Comparison of ENCODE assay signal across 26 mouse cellular contexts in the genomic region with DNA sequence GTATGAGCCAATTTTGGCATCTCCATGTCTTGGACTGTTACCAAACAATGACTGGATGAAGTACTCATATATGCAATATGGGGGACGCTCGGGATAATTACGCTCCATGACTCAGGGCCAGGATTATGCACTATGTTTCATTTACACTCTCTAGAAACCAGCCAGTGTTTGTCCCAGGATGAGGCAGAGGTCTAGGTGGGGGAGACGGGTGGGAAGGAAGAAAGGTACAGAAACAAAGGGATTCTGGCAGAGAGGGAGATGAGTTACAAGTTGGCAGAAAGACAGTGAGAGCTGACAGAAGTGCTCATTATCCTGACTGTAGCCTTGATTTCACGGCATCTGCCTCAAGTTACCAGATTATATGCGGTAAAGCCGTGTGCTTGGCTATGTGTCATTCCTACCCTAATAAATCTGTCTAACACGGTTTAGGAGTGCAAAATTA.
DNase-seq lines count a peak whose midpoint lies in the region; ATAC-seq and TF ChIP-seq lines count a peak whose summit lies in the region.
"Had no signal": no experiment of that assay in that cellular context is flagged by ENCODE, and none has a peak within 500 bp of the region (broad histone marks: within the 10 kb centered on the region; RNA-seq: fewer than 3 reads in every experiment).

No protein-coding gene starts in this region.

- no peak for DNase-seq in forebrain, postnatal 0 days
- DNase-seq in limb, embryonic 10.5 days (ENCODE audit: low spot score): no peak
- DNase-seq in neural tube, embryonic 10.5 days (ENCODE audit: extremely low spot score, low spot score): no peak
- no peak for DNase-seq in urinary bladder, adult 2 months (ENCODE audit: low spot score)
- no peak for DNase-seq in thymus, postnatal 14 days
- DNase-seq: adrenal gland, postnatal 14 days; cerebellum, adult 11-12 months; cerebellum, adult 9-11 months; embryo, embryonic 11 days; gastrocnemius, postnatal 25 days; heart, adult 11 months; kidney, adult 8-10 months; kidney, postnatal 4 days; layer of hippocampus, postnatal 36 days; left cerebral cortex, postnatal 4 days had no signal

- WGBS in forebrain, embryonic 13.5 days: 62% methylated on average over 8 of the region's 8 CpGs
- WGBS in forebrain, postnatal 0 days: 30% methylated on average over 8 of the region's 8 CpGs
- 45% methylated on average over 8 of the region's 8 CpGs for WGBS in limb, embryonic 13.5 days
- WGBS in limb, embryonic 10.5 days: 79% methylated on average over 8 of the region's 8 CpGs
- WGBS in neural tube, embryonic 13.5 days: 49% methylated on average over 8 of the region's 8 CpGs

- no peaks in the 10 kb centered on the region for H3K27me3 ChIP-seq in forebrain, embryonic 13.5 days
- no peaks in the 10 kb centered on the region for H3K27me3 ChIP-seq in forebrain, postnatal 0 days (ENCODE audit: insufficient read depth, low read length)
- H3K27me3 ChIP-seq in limb, embryonic 13.5 days: no peaks in the 10 kb centered on the region
- no peaks in the 10 kb centered on the region for H3K27me3 ChIP-seq in limb, embryonic 10.5 days (ENCODE audit: low read depth, poor library complexity, severe bottlenecking)
- H3K27me3 ChIP-seq in neural tube, embryonic 13.5 days: no peaks in the 10 kb centered on the region
- H3K27me3 ChIP-seq: heart, embryonic 15.5 days; lung, embryonic 15.5 days; midbrain, embryonic 12.5 days had no signal

- no peak overlapping the region for H3K4me2 ChIP-seq in forebrain, embryonic 13.5 days
- H3K4me2 ChIP-seq in forebrain, postnatal 0 days (ENCODE audit: low read depth): no peak overlapping the region
- no peak overlapping the region for H3K4me2 ChIP-seq in limb, embryonic 13.5 days (replicated peaks)
- no peak overlapping the region for H3K4me2 ChIP-seq in neural tube, embryonic 13.5 days
- H3K4me2 ChIP-seq: embryonic facial prominence, embryonic 13.5 days; heart, embryonic 15.5 days; lung, embryonic 15.5 days; midbrain, embryonic 12.5 days had no signal

- H3K9me3 ChIP-seq in forebrain, embryonic 13.5 days (replicated peaks): no peaks in the 10 kb centered on the region
- no peaks in the 10 kb centered on the region for H3K9me3 ChIP-seq in forebrain, postnatal 0 days (ENCODE audit: low read length)
- H3K9me3 ChIP-seq in limb, embryonic 13.5 days: no peaks in the 10 kb centered on the region
- no peaks in the 10 kb centered on the region for H3K9me3 ChIP-seq in limb, embryonic 10.5 days (replicated peaks)
- H3K9me3 ChIP-seq in neural tube, embryonic 13.5 days: no peaks in the 10 kb centered on the region
- H3K9me3 ChIP-seq: embryonic facial prominence, embryonic 13.5 days; heart, embryonic 10.5 days; heart, embryonic 15.5 days; lung, embryonic 15.5 days; midbrain, embryonic 12.5 days had no signal

- no peak overlapping the region for H3K27ac ChIP-seq in forebrain, embryonic 13.5 days
- H3K27ac ChIP-seq in forebrain, postnatal 0 days (ENCODE audit: low read depth, low read length): no peak overlapping the region
- no peak overlapping the region for H3K27ac ChIP-seq in limb, embryonic 13.5 days
- no peak overlapping the region for H3K27ac ChIP-seq in limb, embryonic 10.5 days
- H3K27ac ChIP-seq in neural tube, embryonic 13.5 days (replicated peaks): no peak overlapping the region
- H3K27ac ChIP-seq: embryonic facial prominence, embryonic 13.5 days; heart, embryonic 10.5 days; heart, embryonic 15.5 days; kidney, postnatal 0 days; lung, embryonic 15.5 days; midbrain, embryonic 12.5 days had no signal

- no peak overlapping the region for H3K9ac ChIP-seq in forebrain, embryonic 13.5 days
- no peak overlapping the region for H3K9ac ChIP-seq in forebrain, postnatal 0 days
- H3K9ac ChIP-seq in limb, embryonic 13.5 days: no peak overlapping the region
- no peak overlapping the region for H3K9ac ChIP-seq in neural tube, embryonic 13.5 days
- H3K9ac ChIP-seq: embryonic facial prominence, embryonic 13.5 days; heart, embryonic 15.5 days; lung, embryonic 15.5 days; midbrain, embryonic 12.5 days had no signal

- peak; percentile 58; the same call in 1 of the 2 replicates for ATAC-seq in forebrain, embryonic 13.5 days
- no peak; the same call in 1 of the 2 replicates for ATAC-seq in forebrain, postnatal 0 days
- 0 out of 2 replicates have a peak, but pooled peaks have one; percentile 32 for ATAC-seq in limb, embryonic 13.5 days (ENCODE audit: low FRiP score, low read depth)
- ATAC-seq in neural tube, embryonic 13.5 days (ENCODE audit: low read depth): peak; percentile 15; the same call in 1 of the 2 replicates
- ATAC-seq: intestine, embryonic 16.5 days had no signal

- H3K4me3 ChIP-seq in forebrain, embryonic 13.5 days: no peak overlapping the region
- H3K4me3 ChIP-seq in forebrain, postnatal 0 days (ENCODE audit: low read depth, low read length): no peak overlapping the region
- H3K4me3 ChIP-seq in limb, embryonic 13.5 days: no peak overlapping the region
- H3K4me3 ChIP-seq in limb, embryonic 10.5 days: no peak overlapping the region
- H3K4me3 ChIP-seq in neural tube, embryonic 13.5 days: no peak overlapping the region
- H3K4me3 ChIP-seq: embryonic facial prominence, embryonic 13.5 days; heart, embryonic 10.5 days; heart, embryonic 15.5 days; lung, embryonic 15.5 days; midbrain, embryonic 12.5 days; myocyte had no signal

- 0 out of 2 replicates have a peak, but pooled peaks cover 9% of the 10 kb centered on the region for H3K4me1 ChIP-seq in forebrain, embryonic 13.5 days
- H3K4me1 ChIP-seq in forebrain, postnatal 0 days (ENCODE audit: insufficient read depth): no peaks in the 10 kb centered on the region
- H3K4me1 ChIP-seq in limb, embryonic 13.5 days: peaks cover 20% of the 10 kb centered on the region
- H3K4me1 ChIP-seq in limb, embryonic 10.5 days: peaks cover 4% of the 10 kb centered on the region; the same call in 1 of the 2 replicates
- H3K4me1 ChIP-seq in neural tube, embryonic 13.5 days (replicated peaks): peaks cover 14% of the 10 kb centered on the region
- H3K4me1 ChIP-seq: lung, embryonic 15.5 days had no signal

- H3K36me3 ChIP-seq in forebrain, embryonic 13.5 days (ENCODE audit: poor library complexity, severe bottlenecking): no peaks in the 10 kb centered on the region
- H3K36me3 ChIP-seq in forebrain, postnatal 0 days (ENCODE audit: insufficient read depth): no peaks in the 10 kb centered on the region
- H3K36me3 ChIP-seq in limb, embryonic 13.5 days: no peaks in the 10 kb centered on the region
- H3K36me3 ChIP-seq in limb, embryonic 10.5 days: no peaks in the 10 kb centered on the region
- H3K36me3 ChIP-seq in neural tube, embryonic 13.5 days: no peaks in the 10 kb centered on the region
- H3K36me3 ChIP-seq: embryonic facial prominence, embryonic 13.5 days; heart, embryonic 10.5 days; heart, embryonic 15.5 days; lung, embryonic 15.5 days; midbrain, embryonic 12.5 days had no signal

- TF ChIP-seq CTCF in forebrain, postnatal 0 days (IDR thresholded peaks at IDR 0.05; ENCODE audit: low read depth): no peak
